Mouse (Mus musculus): ENCODE results near the gene Parva. TPM values are rescaled to one million over a fixed set of nuclear protein-coding genes. Genes with fewer than 3 reads are reported as not detected.

Parva gene
- polyA plus RNA-seq, 1 experiment from 2014 or later, result 17.4 TPM

GRCm38 (mm10) chr7:112390937-112391605 is 36.2 kb upstream of the Parva start:
- H3K4me2 ChIP-seq (ENCODE audit: low read length), result 0 out of 2 replicates have a peak overlapping the region, but pooled peaks have one; percentile 16
- no peak overlapping the region for H3K9ac ChIP-seq (ENCODE audit: low read length)
- no peaks in the 10 kb centered on the region for H3K36me3 ChIP-seq (ENCODE audit: control insufficient read depth, insufficient read depth, low read length)
- H3K4me3 ChIP-seq (ENCODE audit: low read depth, low read length), result no peak overlapping the region
- ATAC-seq, result peak; percentile 66
- DNase-seq (ENCODE audit: low spot score), result peak; percentile 81
- 17% methylated on average over 6 of the region's 6 CpGs for WGBS
- 0 out of 2 replicates have a peak, but pooled peaks cover 6% of the 10 kb centered on the region for H3K27me3 ChIP-seq (replicated peaks; ENCODE audit: control insufficient read depth, insufficient read depth, low read length)
- H3K4me1 ChIP-seq (ENCODE audit: control insufficient read depth, insufficient read depth, low read length), result peaks cover 26% of the 10 kb centered on the region
- H3K9me3 ChIP-seq (replicated peaks; ENCODE audit: control insufficient read depth, low read length), result no peaks in the 10 kb centered on the region
- H3K27ac ChIP-seq (ENCODE audit: low read depth, low read length), result peak overlapping the region; percentile 66

GRCm38 (mm10) chr7:112397786-112398185 is 29.5 kb upstream of the Parva start:
- ATAC-seq (no peak), DNase-seq (ENCODE audit: low spot score) (no peak)
- 94% methylated on average over 3 of the region's 3 CpGs for WGBS
- no peak overlapping the region for H3K4me2 ChIP-seq (ENCODE audit: low read length)
- no peak overlapping the region for H3K27ac ChIP-seq (ENCODE audit: low read depth, low read length)
- H3K9ac ChIP-seq (ENCODE audit: low read length), result no peak overlapping the region
- no peaks in the 10 kb centered on the region for H3K9me3 ChIP-seq (replicated peaks; ENCODE audit: control insufficient read depth, low read length)
- peaks cover 12% of the 10 kb centered on the region for H3K4me1 ChIP-seq (ENCODE audit: control insufficient read depth, insufficient read depth, low read length)
- no peak overlapping the region for H3K4me3 ChIP-seq (ENCODE audit: low read depth, low read length)
- H3K27me3 ChIP-seq (replicated peaks; ENCODE audit: control insufficient read depth, insufficient read depth, low read length), result no peaks in the 10 kb centered on the region; the same call in 1 of the 2 replicates
- no peaks in the 10 kb centered on the region for H3K36me3 ChIP-seq (ENCODE audit: control insufficient read depth, insufficient read depth, low read length)

GRCm38 (mm10) chr7:112399425-112400170 is 27.7 kb upstream of the Parva start:
- 11% methylated on average over 7 of the region's 7 CpGs for WGBS
- Histone ChIP-seq H3K4me1 (ENCODE audit: control insufficient read depth, insufficient read depth, low read length) (peaks cover 12% of the 10 kb centered on the region), H3K27me3 (replicated peaks; ENCODE audit: control insufficient read depth, insufficient read depth, low read length) (no peaks in the 10 kb centered on the region; the same call in 1 of the 2 replicates), H3K9me3 (replicated peaks; ENCODE audit: control insufficient read depth, low read length) (no peaks in the 10 kb centered on the region), H3K36me3 (ENCODE audit: control insufficient read depth, insufficient read depth, low read length) (no peaks in the 10 kb centered on the region), H3K4me3 (ENCODE audit: low read depth, low read length) (no peak overlapping the region), H3K9ac (ENCODE audit: low read length) (0 out of 2 replicates have a peak overlapping the region, but pooled peaks have one; percentile 17), H3K27ac (ENCODE audit: low read depth, low read length) (peak overlapping the region; percentile 27; the same call in 1 of the 2 replicates), H3K4me2 (ENCODE audit: low read length) (no peak overlapping the region)
- ATAC-seq (peak; percentile 91), DNase-seq (ENCODE audit: low spot score) (peak; percentile 63)

- Histone ChIP-seq H3K4me3 (ENCODE audit: low read depth, low read length) (no peak overlapping the region), H3K4me2 (ENCODE audit: low read length) (no peak overlapping the region), H3K36me3 (ENCODE audit: control insufficient read depth, insufficient read depth, low read length) (no peaks in the 10 kb centered on the region), H3K27me3 (replicated peaks; ENCODE audit: control insufficient read depth, insufficient read depth, low read length) (no peaks in the 10 kb centered on the region; the same call in 1 of the 2 replicates), H3K27ac (ENCODE audit: low read depth, low read length) (no peak overlapping the region), H3K9me3 (replicated peaks; ENCODE audit: control insufficient read depth, low read length) (no peaks in the 10 kb centered on the region), H3K9ac (ENCODE audit: low read length) (no peak overlapping the region), H3K4me1 (ENCODE audit: control insufficient read depth, insufficient read depth, low read length) (peaks cover 14% of the 10 kb centered on the region)
- DNase-seq (ENCODE audit: low spot score), result peak; percentile 95
- WGBS, result 46% methylated on average over 6 of the region's 6 CpGs
- ATAC-seq, result peak; percentile 69
Observed at GRCm38 (mm10) chr7:112400175-112400574, 27.1 kb upstream of the Parva start.

GRCm38 (mm10) chr7:112405061-112405460 is 22.2 kb upstream of the Parva start:
- H3K4me3 ChIP-seq (ENCODE audit: low read depth, low read length), result no peak overlapping the region
- ATAC-seq (no peak), DNase-seq (ENCODE audit: low spot score) (no peak)
- H3K9ac ChIP-seq (ENCODE audit: low read length), result no peak overlapping the region
- peaks cover 18% of the 10 kb centered on the region for H3K4me1 ChIP-seq (ENCODE audit: control insufficient read depth, insufficient read depth, low read length)
- H3K9me3 ChIP-seq (replicated peaks; ENCODE audit: control insufficient read depth, low read length), result no peaks in the 10 kb centered on the region
- H3K36me3 ChIP-seq (ENCODE audit: control insufficient read depth, insufficient read depth, low read length), result no peaks in the 10 kb centered on the region
- H3K27me3 ChIP-seq (replicated peaks; ENCODE audit: control insufficient read depth, insufficient read depth, low read length), result no peaks in the 10 kb centered on the region; the same call in 1 of the 2 replicates
- 64% methylated on average over 2 of the region's 2 CpGs for WGBS
- no peak overlapping the region for H3K27ac ChIP-seq (ENCODE audit: low read depth, low read length)
- no peak overlapping the region for H3K4me2 ChIP-seq (ENCODE audit: low read length)

- ATAC-seq (no peak), DNase-seq (ENCODE audit: low spot score) (peak; percentile 74)
- no peaks in the 10 kb centered on the region; the same call in 1 of the 2 replicates for H3K27me3 ChIP-seq (replicated peaks; ENCODE audit: control insufficient read depth, insufficient read depth, low read length)
- 0 out of 2 replicates have a peak overlapping the region, but pooled peaks have one; percentile 5 for H3K27ac ChIP-seq (ENCODE audit: low read depth, low read length)
- no peak overlapping the region for H3K9ac ChIP-seq (ENCODE audit: low read length)
- no peaks in the 10 kb centered on the region for H3K9me3 ChIP-seq (replicated peaks; ENCODE audit: control insufficient read depth, low read length)
- H3K4me1 ChIP-seq (ENCODE audit: control insufficient read depth, insufficient read depth, low read length), result peaks cover 18% of the 10 kb centered on the region
- H3K4me2 ChIP-seq (ENCODE audit: low read length), result no peak overlapping the region
- no peak overlapping the region for H3K4me3 ChIP-seq (ENCODE audit: low read depth, low read length)
- WGBS, result 71% methylated on average over 8 of the region's 8 CpGs
- no peaks in the 10 kb centered on the region for H3K36me3 ChIP-seq (ENCODE audit: control insufficient read depth, insufficient read depth, low read length)
Observed at GRCm38 (mm10) chr7:112405578-112405977, 21.7 kb upstream of the Parva start.

- ATAC-seq (peak; percentile 69; the same call in 1 of the 2 replicates), DNase-seq (ENCODE audit: low spot score) (peak; percentile 88)
- H3K27ac ChIP-seq (ENCODE audit: low read depth, low read length), result no peak overlapping the region; the same call in 1 of the 2 replicates
- H3K9me3 ChIP-seq (replicated peaks; ENCODE audit: control insufficient read depth, low read length), result no peaks in the 10 kb centered on the region
- H3K36me3 ChIP-seq (ENCODE audit: control insufficient read depth, insufficient read depth, low read length), result no peaks in the 10 kb centered on the region
- 19% methylated on average over 7 of the region's 7 CpGs for WGBS
- H3K27me3 ChIP-seq (replicated peaks; ENCODE audit: control insufficient read depth, insufficient read depth, low read length), result no peaks in the 10 kb centered on the region
- H3K4me3 ChIP-seq (ENCODE audit: low read depth, low read length), result no peak overlapping the region
- peak overlapping the region; percentile 16; the same call in 1 of the 2 replicates for H3K4me2 ChIP-seq (ENCODE audit: low read length)
- no peak overlapping the region for H3K9ac ChIP-seq (ENCODE audit: low read length)
- H3K4me1 ChIP-seq (ENCODE audit: control insufficient read depth, insufficient read depth, low read length), result peaks cover 18% of the 10 kb centered on the region
Observed at GRCm38 (mm10) chr7:112407597-112407996, 19.7 kb upstream of the Parva start.

GRCm38 (mm10) chr7:112409991-112410390 is 17.3 kb upstream of the Parva start:
- WGBS, result 85% methylated on average over 3 of the region's 3 CpGs
- no peaks in the 10 kb centered on the region for H3K27me3 ChIP-seq (replicated peaks; ENCODE audit: control insufficient read depth, insufficient read depth, low read length)
- ATAC-seq, result no peak
- peaks cover 18% of the 10 kb centered on the region for H3K4me1 ChIP-seq (ENCODE audit: control insufficient read depth, insufficient read depth, low read length)
- no peak overlapping the region for H3K9ac ChIP-seq (ENCODE audit: low read length)
- H3K36me3 ChIP-seq (ENCODE audit: control insufficient read depth, insufficient read depth, low read length), result no peaks in the 10 kb centered on the region
- no peaks in the 10 kb centered on the region for H3K9me3 ChIP-seq (replicated peaks; ENCODE audit: control insufficient read depth, low read length)
- no peak overlapping the region for H3K4me2 ChIP-seq (ENCODE audit: low read length)
- H3K27ac ChIP-seq (ENCODE audit: low read depth, low read length), result no peak overlapping the region
- H3K4me3 ChIP-seq (ENCODE audit: low read depth, low read length), result no peak overlapping the region
- DNase-seq (ENCODE audit: low spot score), result no peak
